Mouse (Mus musculus): ENCODE results near the gene Atxn7l2.

DNA sequence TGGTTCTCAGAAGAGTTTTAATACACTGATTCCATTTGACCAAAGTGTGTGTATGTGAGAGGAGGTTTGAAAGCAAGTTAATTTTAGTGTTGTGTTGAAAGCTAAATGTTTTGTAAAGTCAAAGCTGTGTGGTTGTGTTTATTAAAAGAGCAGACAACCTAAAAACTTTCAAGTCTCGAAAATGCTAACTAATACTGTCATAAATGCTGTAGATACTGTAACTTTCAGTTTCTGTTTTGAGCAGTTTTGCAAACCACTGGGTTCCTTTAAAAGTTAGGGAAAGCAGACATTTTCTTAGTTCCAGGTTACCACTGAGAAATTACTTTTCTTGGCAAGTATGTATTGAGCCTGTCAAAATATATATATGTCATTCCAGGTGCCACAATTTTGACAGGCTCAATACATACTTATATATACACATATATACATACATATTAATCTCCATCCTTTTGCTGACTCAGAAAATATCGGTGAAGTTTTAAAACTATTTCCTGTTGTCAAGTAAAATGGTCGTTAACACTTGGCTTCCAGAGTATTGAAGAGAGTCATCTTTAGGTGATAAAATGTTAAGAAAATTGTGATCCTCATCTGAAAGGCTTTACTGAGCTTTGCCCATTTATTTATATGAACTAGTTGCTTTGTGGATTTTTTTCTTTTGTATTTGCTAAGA lies 47.2 kb upstream of the Atxn7l2 start:
- TF ChIP-seq ZKSCAN1 (IDR thresholded peaks at IDR 0.05; ENCODE audit: low read depth, low read length) (no peak), MAX (IDR thresholded peaks at IDR 0.05; ENCODE audit: low read length) (no peak)

Data from MEL (cell line).